Mouse (Mus musculus): ENCODE measurements around the gene Slc8a1.

Slc8a1 gene

DNA sequence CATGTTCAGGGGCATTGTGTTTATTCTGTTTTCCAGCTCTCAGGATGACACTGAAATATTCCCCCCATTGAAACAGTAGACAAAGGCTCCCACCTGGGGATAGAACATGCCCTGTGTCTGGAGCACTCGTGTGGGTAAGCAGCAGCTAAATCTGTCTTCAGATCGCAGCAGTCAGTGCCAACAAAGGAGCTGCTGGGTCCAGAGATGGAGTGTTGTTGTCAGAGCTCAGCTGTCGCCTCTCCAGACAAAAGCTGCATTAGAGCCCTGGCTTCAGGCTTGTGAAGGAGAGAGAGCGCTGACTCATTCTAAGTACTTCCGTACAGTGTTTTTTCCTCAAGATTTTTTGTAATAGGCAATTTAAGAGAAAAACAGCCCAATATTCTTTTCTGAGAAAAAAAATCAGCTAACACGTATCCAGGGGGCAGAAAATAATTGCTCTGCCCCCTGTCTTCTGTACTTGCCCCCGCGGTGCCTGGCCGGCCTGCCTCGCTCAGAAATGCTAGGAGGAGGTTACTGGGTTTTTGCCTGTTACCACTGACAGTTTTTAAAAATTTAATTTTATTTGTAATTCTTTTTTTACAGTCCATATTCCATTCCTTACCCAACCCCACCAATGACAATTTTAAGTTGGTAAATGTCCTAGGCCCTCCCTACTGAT is 318.2 kb downstream of the Slc8a1 start:
- no peak for DNase-seq (ENCODE audit: low spot score)

DNA sequence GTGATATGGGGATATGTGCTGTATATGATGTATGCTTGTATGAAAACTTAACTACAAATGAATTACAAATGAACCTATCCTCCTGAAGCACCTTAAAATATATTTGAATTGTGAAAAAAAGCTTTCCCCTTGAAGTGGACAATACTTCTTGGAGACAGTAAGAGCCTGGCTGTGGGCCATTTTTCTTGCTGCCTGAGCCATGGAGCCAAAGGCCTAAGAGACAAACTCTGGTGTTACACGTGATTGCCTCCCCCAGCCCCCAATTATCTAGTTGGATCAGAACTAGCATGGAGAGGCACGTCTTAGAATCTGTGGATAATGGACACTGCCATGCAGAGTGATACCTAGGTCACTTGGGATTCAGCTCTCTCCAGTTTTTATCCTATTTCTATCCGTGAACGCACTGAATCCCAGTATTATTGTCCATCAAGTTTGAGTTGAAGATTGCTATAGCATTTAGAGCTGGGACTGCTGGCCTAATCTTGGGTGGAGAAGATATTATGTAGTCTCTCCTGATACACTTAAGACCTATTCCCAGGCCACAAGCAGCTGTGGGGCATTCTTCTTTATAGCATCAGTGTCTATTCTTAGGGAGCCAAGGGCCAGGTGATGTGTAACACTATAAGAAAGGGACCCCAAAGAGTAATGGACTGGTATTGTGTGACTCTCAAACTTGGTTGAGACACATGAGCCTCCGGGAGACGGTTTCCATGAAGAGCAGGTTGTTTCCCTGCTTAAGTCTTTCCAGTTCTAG is 321.6 kb downstream of the Slc8a1 start:
- DNase-seq (ENCODE audit: low spot score): no peak

DNA sequence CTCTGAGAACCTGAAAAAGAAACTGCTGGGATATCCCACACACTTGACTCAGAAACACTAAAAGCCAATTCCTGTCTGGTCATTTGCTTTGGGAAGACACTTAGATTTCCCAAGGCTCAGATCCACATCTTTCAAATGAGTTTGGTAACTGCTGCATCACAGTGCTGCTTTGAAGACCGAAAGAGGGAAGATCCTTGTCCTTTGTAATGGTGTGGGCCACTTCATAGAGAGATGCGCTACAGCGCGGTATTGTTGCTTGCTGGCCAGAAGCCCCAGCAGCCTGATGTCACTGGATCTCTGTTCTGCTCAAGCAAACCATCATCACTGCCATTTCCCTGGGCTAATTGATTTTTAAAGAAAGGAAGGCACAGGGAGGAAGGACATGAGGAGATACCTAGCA is 325.4 kb downstream of the Slc8a1 start:
- no peak for DNase-seq (ENCODE audit: low spot score)

DNA sequence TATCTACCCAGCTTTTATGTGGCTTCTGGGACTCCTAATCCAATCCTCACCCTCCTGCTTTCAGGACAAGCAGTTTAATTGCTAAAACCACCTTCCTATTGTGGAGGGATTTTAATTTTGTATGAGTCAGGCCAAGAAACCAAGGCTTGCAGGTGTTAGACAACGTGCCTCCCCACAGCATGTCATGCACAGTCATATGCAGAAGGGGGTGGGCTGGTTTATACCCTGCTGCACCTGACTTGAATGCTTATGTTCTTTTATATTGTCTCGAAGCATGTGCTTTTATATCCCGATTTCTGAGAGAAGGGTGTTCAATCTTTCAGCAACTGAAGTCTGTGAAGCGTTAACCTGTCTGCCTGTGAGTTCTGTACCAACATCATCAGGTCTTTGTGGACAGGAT is 334.0 kb downstream of the Slc8a1 start:
- no peak for DNase-seq (ENCODE audit: low spot score)

DNA sequence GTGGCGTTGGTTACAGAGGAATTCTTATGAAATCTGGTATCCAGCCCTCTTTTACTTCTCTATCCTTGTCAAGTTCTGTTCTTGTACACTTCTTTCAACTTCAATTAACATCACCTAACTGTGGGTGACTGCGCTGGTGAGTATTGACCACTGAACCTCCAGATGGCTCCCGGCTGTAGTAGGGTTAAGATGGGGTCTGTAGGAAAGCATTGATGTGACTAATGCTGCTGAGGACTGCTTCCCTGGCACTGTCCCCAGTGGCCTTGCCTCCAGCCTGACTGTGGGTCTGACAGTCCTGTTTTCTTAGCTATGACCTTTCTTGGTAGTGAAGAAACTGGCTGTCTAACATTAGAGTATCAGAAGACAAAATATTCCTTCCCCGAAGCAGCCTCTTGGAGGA is 335.1 kb downstream of the Slc8a1 start:
- DNase-seq (ENCODE audit: low spot score): peak; percentile 34

DNA sequence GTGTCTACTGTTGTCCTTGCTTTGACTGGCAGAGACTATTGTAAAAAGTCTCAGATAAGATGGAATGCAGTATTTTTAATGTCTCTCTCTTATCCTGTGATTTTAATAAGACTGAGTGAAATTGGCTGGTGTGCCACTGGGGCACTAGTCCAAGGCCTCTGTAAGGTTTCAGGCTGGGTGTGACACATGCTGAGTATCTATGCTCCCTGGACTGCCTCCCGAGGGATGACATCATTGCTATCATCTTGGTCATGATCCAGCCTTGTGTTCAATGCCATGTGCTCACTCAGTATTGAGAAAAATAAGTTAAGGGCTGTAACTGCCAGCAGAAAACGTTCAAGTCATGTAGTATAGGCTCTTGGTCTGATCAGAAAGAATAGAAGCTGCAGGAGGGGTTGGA is 335.5 kb downstream of the Slc8a1 start:
- peak; percentile 42 for DNase-seq (ENCODE audit: low spot score)

DNA sequence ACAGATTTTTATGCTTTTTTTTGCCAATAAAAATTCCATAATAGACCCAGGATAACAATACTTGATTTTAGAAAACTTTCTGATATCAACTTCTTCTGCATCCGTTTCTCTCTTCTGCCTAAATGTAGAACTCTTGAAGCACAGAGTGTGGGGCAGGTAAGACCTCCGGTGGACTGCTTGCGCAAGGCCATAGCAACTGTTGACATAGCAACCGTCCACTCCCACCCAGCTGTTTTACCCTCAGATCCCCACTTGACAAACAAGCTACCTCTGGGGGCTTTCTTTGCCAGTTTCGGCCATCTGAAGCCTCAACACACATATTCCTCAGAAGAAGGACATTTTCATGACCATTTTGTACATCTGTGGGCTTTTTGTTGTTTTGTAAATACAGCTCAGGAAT is 337.8 kb downstream of the Slc8a1 start:
- no peak for DNase-seq (ENCODE audit: low spot score)

DNA sequence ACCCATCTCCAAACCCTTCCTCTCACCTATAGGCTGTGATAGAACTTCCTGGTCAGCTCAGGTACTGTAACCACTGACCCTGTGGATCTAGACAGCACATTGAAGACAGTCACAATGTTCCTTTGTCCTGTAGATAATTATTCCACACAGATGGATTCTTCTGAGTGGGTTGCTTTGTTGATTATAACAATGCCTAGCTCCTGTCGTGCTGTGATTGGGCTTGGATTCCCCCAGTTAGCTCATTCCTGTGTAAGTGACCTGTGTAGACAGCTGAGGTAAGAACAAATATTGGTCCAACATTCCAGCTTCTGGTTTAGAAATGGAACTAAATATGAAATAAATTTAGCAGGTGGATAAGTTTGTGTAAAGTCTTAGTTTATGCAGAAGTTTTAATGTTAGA is 340.7 kb downstream of the Slc8a1 start:
- DNase-seq (ENCODE audit: low spot score): no peak

DNA sequence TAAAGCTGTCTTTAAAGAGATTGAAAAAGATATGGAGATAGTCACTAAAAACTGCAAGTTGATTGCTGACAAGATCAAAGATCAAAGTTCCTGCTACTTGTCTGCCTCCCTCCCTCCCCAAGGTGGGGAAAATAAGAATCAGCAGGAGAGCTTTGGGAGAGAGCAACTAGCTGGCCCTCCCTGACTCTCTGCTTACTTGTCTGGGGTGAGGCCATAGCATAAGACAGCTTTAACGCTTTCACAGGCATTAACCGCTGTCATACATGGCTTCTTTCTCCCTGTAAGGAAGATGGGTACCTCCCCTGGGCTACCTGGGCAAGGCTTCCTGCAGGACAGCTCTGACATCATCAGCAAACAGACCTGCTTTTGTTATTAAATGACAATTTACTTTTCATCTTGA is 344.1 kb downstream of the Slc8a1 start:
- no peak for DNase-seq (ENCODE audit: low spot score)

DNA sequence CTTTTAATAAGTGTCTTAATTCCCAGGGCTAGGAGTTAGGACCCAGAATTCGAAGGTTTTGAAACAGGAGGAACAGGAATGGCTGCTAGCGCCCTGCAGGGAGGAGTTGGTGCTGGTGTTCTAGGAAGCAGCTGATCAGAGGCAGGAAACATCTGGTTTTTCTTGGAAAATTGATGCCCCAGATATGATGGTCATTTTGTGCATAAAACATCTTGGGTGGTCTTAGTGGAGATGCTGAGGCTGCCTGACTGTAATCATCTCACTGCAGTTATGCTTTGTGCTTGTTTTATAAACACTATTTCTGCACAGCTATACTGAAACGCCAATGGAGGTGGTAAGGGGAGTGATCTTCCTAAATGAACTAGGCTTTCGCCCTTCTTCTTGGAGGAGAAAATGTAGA is 345.1 kb downstream of the Slc8a1 start:
- DNase-seq (ENCODE audit: low spot score): no peak

DNA sequence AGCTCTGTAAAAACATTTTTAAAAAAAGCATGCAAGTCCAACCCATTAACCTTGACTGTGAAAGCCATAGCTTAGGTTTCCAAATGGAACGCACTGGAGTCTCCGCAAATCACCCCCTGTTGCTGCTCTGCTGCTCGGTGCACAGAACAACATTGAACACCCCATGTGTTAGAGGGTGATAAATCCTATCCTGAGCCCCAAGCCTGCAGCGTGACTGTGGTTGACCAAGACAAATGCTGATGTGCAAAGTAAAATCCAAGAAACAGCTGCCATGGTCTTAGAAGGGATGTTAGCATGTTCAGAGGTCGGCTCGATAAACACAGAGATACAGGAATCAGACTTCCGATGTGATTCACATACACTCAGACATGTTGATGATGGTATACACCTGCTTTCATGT is 346.7 kb downstream of the Slc8a1 start:
- DNase-seq (ENCODE audit: low spot score): no peak

DNA sequence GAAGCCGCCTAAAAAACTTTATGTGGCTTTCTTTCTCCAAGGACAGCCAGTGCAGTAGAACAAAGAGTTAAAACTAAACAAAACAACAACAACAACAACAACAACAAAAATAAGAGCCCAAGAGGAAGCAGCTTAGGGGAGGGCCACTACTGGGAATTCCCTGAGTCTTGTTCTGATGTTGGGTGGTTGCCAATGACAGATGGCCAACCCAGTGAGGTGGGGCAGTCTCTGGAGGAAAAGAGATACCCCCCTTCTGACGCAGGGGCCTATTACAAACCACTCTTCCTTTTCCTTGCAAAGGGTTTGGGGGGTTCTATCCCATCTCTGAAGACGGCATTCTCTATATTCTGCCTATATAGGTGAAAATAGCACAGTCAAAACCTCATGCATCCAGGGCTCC is 347.4 kb downstream of the Slc8a1 start:
- DNase-seq (ENCODE audit: low spot score): no peak

DNA sequence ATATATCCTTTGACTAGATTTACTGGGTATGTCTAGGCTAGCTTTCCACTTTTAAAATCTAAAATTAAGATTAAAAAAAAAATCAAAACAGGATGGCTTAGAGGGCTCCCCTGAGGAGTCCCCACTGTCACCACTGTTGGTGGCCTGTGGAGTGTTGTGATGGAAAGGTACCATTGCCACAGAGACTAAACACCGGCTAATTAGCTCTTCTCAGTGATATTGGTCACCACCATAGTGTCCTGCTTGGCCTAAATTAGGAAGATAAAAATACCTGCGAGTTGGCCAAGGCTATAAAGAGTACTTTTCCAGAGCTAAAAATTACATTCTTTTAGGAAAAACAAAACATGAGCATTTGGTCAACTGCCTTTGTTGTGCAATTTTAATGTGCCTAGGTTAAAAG is 352.1 kb downstream of the Slc8a1 start:
- DNase-seq (ENCODE audit: low spot score): no peak

DNA sequence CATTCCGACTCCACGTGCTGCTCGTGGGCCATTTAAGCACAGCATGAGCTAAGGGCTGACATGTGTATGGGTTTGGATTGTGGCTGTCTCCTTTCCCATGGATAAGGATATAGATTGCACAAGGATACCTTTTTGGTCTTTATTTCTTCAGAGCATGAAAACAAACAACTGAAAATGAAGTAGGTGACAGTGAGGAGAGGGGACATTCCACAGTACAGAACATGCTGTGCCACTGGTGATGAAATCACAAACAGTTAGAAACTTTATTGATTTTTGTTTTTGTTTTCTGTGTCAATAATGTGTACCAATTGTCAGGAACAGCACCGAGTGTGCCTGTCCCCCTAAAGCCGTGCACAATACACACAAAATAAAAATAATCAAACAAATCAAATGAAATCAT is 352.7 kb downstream of the Slc8a1 start:
- no peak for DNase-seq (ENCODE audit: low spot score)

DNA sequence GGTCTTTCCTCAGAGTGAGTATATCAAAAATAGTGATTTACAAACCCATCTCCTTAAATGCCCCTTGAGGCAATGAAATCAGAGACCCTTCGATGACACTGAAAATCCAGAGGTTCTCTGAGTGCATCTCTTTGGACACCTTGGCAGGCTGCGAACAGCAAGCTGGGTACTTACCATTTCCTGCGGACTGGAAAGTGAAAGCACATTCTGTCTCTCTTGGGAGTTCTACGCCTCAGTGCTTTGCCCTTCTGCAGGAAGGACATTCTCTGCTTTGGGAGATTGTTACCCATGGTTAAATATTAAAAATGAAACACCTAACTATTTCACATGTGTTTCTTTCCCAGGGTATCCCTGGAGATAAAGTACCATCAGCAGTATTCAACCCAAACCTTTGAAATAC is 354.7 kb downstream of the Slc8a1 start:
- DNase-seq (ENCODE audit: low spot score): no peak

DNA sequence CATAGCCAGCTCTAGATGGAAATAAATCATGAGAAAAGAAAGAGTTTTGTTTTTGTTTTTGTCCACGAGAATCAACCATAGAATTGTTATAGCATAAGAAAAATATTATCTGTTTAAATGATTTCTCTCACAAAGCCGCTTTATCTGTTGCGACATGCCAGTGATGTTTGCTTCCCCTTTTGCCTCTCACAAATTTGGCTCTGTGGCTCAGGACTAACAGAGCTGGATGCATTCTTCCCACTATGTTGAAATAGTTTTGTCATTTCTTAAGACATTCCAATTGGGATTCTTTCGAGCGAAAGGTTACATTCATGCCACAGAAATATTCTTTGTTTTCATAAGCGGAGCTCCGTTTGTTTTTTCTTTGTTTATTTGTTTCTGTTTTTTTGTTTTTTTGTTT is 359.7 kb downstream of the Slc8a1 start:
- DNase-seq (ENCODE audit: low spot score): no peak

DNA sequence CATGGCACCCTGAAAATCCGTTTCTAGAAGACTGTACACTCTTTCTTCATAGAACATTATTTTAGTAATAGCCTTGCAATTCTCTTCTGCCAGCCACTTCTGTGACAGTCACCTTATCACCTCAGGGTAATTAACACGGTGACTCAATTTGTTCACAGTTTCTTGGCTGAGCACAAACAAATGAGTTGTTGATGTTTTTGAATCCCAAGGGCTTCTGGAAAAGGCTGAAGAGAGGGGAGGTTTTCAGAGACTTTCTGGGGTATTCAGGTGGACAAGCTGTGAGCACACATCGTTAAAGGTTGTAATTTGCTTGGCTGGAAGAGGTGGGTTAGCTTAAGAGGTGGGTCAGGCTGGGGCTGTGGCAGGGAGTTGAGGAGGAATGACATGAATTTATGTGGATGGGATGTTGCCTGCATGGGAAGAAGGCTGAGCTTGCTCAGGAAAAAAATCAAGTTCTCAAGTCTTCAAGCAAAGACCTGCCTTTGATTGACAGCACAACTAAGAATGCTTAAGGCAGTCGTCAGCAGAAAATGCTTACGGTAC is 360.3 kb downstream of the Slc8a1 start:
- no peak for DNase-seq (ENCODE audit: low spot score)

DNA sequence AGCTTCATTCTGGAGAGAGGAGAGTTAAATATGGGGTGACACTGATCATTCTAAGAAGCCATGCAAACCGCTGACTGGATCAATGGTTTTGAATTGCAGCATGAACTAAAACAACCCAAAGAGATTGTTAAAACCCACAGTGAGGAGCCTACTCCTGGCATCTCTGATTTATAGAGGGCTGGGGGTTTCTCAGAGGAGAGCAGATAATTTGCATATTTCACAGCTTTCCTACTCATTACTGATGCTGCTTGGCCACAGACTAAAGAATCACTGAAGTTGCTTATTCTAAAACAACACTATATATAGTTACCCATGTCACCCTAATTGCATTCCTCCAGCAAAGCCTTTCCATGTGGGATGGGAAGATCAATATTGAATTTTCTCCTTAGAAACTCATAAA is 361.0 kb downstream of the Slc8a1 start:
- DNase-seq (ENCODE audit: low spot score): no peak

DNA sequence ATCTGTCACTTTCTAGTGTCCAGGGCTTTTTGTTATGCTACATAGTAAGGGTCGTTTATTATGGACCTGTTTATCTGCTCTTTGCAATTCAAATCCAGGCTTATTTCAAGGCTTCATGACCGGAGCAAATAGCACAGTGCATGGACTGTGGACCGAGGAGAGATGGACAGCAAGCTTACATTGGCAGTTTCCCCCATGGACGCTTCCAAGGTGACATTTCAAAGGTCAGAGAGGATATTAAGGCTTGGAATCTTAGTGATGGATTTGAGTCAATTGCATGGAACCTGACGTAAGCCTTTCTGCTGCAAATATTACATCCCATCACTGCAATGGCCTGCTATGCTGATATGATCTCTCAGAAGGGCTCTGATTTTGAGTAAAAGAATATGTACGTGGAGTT is 362.3 kb downstream of the Slc8a1 start:
- DNase-seq (ENCODE audit: low spot score): no peak

DNA sequence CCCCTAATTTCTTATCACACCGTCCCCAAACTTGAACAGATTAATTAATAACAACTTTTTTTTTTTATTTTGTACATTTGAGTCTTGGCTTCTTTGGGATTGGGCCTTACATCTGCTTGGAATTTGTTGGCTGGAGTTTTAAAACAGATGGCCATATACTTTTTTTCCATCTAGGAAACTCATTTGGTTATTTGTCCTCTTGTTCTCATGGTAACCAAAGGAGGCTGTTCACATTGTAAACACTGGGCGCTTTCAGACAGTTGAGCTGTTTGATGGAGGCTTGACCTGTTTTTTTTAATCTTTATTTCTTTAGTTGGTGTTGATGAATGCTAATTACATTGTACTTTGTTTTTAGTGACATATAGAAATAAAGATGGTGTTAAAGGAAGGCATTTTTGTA is 369.1 kb downstream of the Slc8a1 start:
- no peak for DNase-seq (ENCODE audit: low spot score)

DNA sequence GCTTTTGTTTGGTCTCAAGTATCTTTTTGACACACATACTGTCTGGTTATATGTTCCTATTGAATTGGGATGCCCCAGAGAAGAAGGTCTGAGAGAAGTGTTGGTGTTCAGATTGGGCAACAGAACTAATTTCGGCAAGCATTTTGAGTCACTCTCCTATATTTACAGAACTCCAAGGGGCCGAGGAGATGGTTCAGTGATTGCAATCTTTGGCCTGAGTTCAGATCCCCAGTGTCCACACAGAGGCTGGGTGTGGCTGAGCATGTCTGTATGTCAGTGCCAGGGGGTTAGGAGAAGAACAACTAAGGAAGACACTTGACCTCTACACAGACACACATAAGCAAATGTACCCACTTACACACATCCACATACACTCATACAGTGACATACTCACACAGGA is 369.7 kb downstream of the Slc8a1 start:
- DNase-seq (ENCODE audit: low spot score): no peak

DNA sequence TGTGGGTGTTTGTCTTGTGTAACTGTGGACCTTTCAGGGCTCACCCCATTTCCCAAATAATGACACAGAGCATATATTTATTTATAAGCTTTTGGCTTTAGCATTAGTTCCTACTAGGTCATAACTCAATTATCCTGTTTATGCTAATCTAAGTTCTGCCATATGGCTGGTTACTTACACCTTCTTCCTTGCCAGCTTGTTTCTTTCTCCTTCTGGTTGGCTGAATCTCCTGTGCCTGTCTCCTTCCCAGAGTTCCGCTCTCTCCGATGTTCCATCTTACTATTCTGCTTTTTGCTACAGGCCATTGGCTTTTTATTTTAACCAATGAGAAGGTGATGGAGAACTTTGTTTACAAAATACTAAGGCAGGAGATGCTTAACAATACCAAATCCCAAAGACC is 374.8 kb downstream of the Slc8a1 start:
- no peak for DNase-seq (ENCODE audit: low spot score)

DNA sequence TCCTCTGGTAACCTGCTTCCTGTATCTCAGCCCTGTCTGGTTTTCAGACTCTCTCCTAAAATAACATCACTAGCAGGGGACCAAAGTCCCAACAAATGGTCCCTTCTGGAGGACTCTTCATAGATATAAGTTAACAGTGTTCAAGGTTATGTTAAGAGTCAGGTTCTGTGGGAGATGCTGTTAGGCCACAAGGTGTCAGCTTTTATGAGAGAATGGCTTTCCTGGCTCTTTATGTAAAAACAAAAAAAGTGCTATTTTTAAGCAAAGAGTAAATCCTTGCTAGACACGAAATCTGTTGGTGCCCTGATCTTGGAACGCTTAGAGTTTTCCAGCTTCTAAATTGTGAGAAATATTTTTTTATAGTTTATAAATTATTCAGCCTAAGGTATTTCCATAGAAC is 377.6 kb downstream of the Slc8a1 start:
- DNase-seq (ENCODE audit: low spot score): no peak

DNA sequence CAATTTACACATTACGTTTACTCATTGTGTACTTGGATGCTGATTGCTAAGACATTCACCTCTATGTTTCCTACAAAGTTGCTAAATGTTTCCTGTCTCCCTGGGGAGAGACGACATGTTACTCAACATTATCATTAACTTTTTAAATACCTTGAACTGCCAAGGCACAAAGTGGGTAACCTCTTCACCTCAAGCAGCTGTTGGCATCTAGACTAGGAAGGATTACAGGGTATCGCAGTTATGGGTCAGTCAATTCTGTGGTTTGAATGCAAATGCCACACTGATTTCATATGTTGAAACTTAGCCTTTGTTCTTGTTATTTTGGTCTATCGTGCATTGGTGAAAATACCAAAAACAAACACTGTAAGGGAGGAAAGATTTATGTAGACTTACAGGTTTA is 378.1 kb downstream of the Slc8a1 start:
- no peak for DNase-seq (ENCODE audit: low spot score)

Measured in ovary, postnatal 36 days (tissue).